Comparison of ENCODE assay signal across 16 mouse cellular contexts in the genomic region with DNA sequence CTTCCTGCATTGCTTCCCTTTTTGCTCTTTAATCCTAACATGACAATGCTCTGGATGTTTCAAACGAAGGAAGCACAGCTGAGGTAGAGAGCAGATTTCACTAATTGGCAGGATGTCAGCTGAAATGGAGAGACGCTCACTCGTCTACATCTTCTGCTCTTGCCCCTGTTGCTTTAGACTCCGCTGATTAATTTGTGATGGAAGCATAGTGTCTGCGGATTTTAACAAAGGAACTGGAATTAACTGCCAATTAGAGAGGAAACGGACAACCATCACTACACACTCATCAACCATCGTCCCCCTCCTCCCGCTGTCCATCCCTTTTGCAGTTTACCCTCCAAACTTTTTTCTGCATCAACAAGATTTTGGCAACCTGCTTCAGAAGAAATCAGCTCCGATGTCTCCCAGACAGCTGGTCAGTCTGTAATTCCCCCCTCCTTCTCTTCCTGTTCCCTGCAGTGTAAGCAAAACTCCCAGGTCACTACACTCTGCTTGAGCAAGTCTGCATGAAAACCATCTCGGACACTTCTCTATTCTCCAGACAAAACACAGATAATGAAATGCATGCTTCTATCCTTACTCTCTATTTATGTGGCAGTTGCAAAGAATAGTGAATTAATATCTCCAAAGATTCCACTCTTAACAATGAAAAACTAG.
A peak's percentile ranks its signal among the peaks of the same experiment; 100 is the strongest.
DNase-seq lines count a peak whose midpoint lies in the region; ATAC-seq lines count a peak whose summit lies in the region.
"Had no signal": no experiment of that assay in that cellular context is flagged by ENCODE, and none has a peak within 500 bp of the region (broad histone marks: within the 10 kb centered on the region; RNA-seq: fewer than 3 reads in every experiment).

No protein-coding gene starts in this region.

- H3K4me1 ChIP-seq in hindbrain, embryonic 14.5 days (replicated peaks; ENCODE audit: control insufficient read depth, insufficient read depth, low read length), result no peaks in the 10 kb centered on the region
- 0 out of 2 replicates have a peak, but pooled peaks cover 8% of the 10 kb centered on the region for H3K4me1 ChIP-seq in hindbrain, embryonic 13.5 days (replicated peaks)
- no peaks in the 10 kb centered on the region for H3K4me1 ChIP-seq in midbrain, embryonic 11.5 days (ENCODE audit: control insufficient read depth, insufficient read depth, low read length)
- peaks cover 4% of the 10 kb centered on the region; the same call in 1 of the 2 replicates for H3K4me1 ChIP-seq in midbrain, embryonic 10.5 days
- H3K4me1 ChIP-seq in hindbrain, embryonic 16.5 days (ENCODE audit: control insufficient read depth, insufficient read depth, low read depth, low read length), result no peaks in the 10 kb centered on the region
- H3K4me1 ChIP-seq: embryonic facial prominence, embryonic 12.5 days; heart, embryonic 12.5 days had no signal

- H3K9ac ChIP-seq in hindbrain, embryonic 14.5 days, result no peak overlapping the region
- H3K9ac ChIP-seq in hindbrain, embryonic 13.5 days, result no peak overlapping the region
- no peak overlapping the region for H3K9ac ChIP-seq in midbrain, embryonic 11.5 days (ENCODE audit: low read length)
- H3K9ac ChIP-seq in hindbrain, embryonic 16.5 days (ENCODE audit: low read depth, low read length), result no peak overlapping the region
- H3K9ac ChIP-seq: embryonic facial prominence, embryonic 12.5 days; heart, embryonic 12.5 days had no signal

- ATAC-seq in hindbrain, embryonic 14.5 days (ENCODE audit: low FRiP score), result no peak
- no peak for ATAC-seq in hindbrain, embryonic 13.5 days (ENCODE audit: low FRiP score)
- no peak for ATAC-seq in midbrain, embryonic 11.5 days (ENCODE audit: low FRiP score)
- ATAC-seq in hindbrain, embryonic 16.5 days, result peak; percentile 65; the same call in 1 of the 2 replicates
- ATAC-seq in inflammation-experienced regulatory T-cells, adult 6 months, result no peak
- ATAC-seq: intestine, embryonic 16.5 days had no signal

- H3K36me3 ChIP-seq in hindbrain, embryonic 14.5 days (replicated peaks; ENCODE audit: control insufficient read depth, insufficient read depth), result no peaks in the 10 kb centered on the region
- no peaks in the 10 kb centered on the region for H3K36me3 ChIP-seq in hindbrain, embryonic 13.5 days
- no peaks in the 10 kb centered on the region for H3K36me3 ChIP-seq in midbrain, embryonic 11.5 days (ENCODE audit: control insufficient read depth, insufficient read depth, low read length)
- H3K36me3 ChIP-seq in midbrain, embryonic 10.5 days, result no peaks in the 10 kb centered on the region
- no peaks in the 10 kb centered on the region for H3K36me3 ChIP-seq in hindbrain, embryonic 16.5 days (ENCODE audit: control insufficient read depth, insufficient read depth, low read length)
- H3K36me3 ChIP-seq: embryonic facial prominence, embryonic 12.5 days; heart, embryonic 12.5 days had no signal

- H3K9me3 ChIP-seq in hindbrain, embryonic 14.5 days (ENCODE audit: control insufficient read depth, low read length), result no peaks in the 10 kb centered on the region
- no peaks in the 10 kb centered on the region for H3K9me3 ChIP-seq in hindbrain, embryonic 13.5 days
- no peaks in the 10 kb centered on the region for H3K9me3 ChIP-seq in midbrain, embryonic 11.5 days (ENCODE audit: control insufficient read depth, low read length)
- no peaks in the 10 kb centered on the region for H3K9me3 ChIP-seq in midbrain, embryonic 10.5 days (replicated peaks)
- H3K9me3 ChIP-seq in hindbrain, embryonic 16.5 days (ENCODE audit: control insufficient read depth, low read length), result no peaks in the 10 kb centered on the region
- H3K9me3 ChIP-seq: embryonic facial prominence, embryonic 12.5 days; heart, embryonic 12.5 days had no signal

- H3K27me3 ChIP-seq in hindbrain, embryonic 14.5 days (ENCODE audit: control insufficient read depth, insufficient read depth, low read length), result no peaks in the 10 kb centered on the region
- no peaks in the 10 kb centered on the region for H3K27me3 ChIP-seq in hindbrain, embryonic 13.5 days
- H3K27me3 ChIP-seq in midbrain, embryonic 11.5 days (ENCODE audit: control insufficient read depth, insufficient read depth, low read length), result no peaks in the 10 kb centered on the region
- no peaks in the 10 kb centered on the region for H3K27me3 ChIP-seq in midbrain, embryonic 10.5 days (ENCODE audit: low read depth, poor library complexity, severe bottlenecking)
- no peaks in the 10 kb centered on the region for H3K27me3 ChIP-seq in hindbrain, embryonic 16.5 days (replicated peaks; ENCODE audit: control insufficient read depth, insufficient read depth, low read length)
- H3K27me3 ChIP-seq: embryonic facial prominence, embryonic 12.5 days; heart, embryonic 12.5 days had no signal

- H3K27ac ChIP-seq in hindbrain, embryonic 14.5 days, result no peak overlapping the region
- no peak overlapping the region for H3K27ac ChIP-seq in hindbrain, embryonic 13.5 days
- H3K27ac ChIP-seq in midbrain, embryonic 11.5 days (ENCODE audit: low read depth, low read length), result no peak overlapping the region
- H3K27ac ChIP-seq in midbrain, embryonic 10.5 days (replicated peaks), result no peak overlapping the region
- no peak overlapping the region for H3K27ac ChIP-seq in hindbrain, embryonic 16.5 days (ENCODE audit: low read depth, low read length)
- H3K27ac ChIP-seq: embryonic facial prominence, embryonic 12.5 days had no signal

- no peak overlapping the region for H3K4me3 ChIP-seq in hindbrain, embryonic 14.5 days (replicated peaks; ENCODE audit: low read length)
- H3K4me3 ChIP-seq in hindbrain, embryonic 13.5 days, result no peak overlapping the region
- H3K4me3 ChIP-seq in midbrain, embryonic 11.5 days (ENCODE audit: low read depth, low read length), result no peak overlapping the region
- H3K4me3 ChIP-seq in midbrain, embryonic 10.5 days, result no peak overlapping the region
- H3K4me3 ChIP-seq in hindbrain, embryonic 16.5 days (ENCODE audit: low read length), result no peak overlapping the region
- H3K4me3 ChIP-seq: embryonic facial prominence, embryonic 12.5 days; heart, embryonic 12.5 days had no signal

- 31% methylated on average over 10 of the region's 10 CpGs for WGBS in hindbrain, embryonic 14.5 days
- 56% methylated on average over 10 of the region's 10 CpGs for WGBS in hindbrain, embryonic 13.5 days
- 54% methylated on average over 10 of the region's 10 CpGs for WGBS in midbrain, embryonic 11.5 days
- WGBS in midbrain, embryonic 10.5 days, result 56% methylated on average over 10 of the region's 10 CpGs
- WGBS in hindbrain, embryonic 16.5 days, result 30% methylated on average over 10 of the region's 10 CpGs

- DNase-seq in hindbrain, embryonic 14.5 days (ENCODE audit: low spot score), result peak; percentile 26
- DNase-seq in midbrain, embryonic 11.5 days (ENCODE audit: low spot score, missing footprints), result peak; percentile 17
- DNase-seq in midbrain, embryonic 10.5 days (ENCODE audit: low spot score), result no peak
- DNase-seq in retina, embryonic 14.5 days (ENCODE audit: low spot score), result peak; percentile 61
- no peak for DNase-seq in right cerebral cortex, postnatal 14 days
- DNase-seq: adrenal gland, adult 2 months; cerebellum, adult 11-12 months; lung, adult 18-20 months; lung, postnatal 4 days; right cerebral cortex, postnatal 4 days had no signal

- H3K4me2 ChIP-seq in hindbrain, embryonic 14.5 days (replicated peaks), result no peak overlapping the region
- no peak overlapping the region for H3K4me2 ChIP-seq in hindbrain, embryonic 13.5 days
- no peak overlapping the region for H3K4me2 ChIP-seq in midbrain, embryonic 11.5 days
- H3K4me2 ChIP-seq in hindbrain, embryonic 16.5 days (ENCODE audit: low read length), result peak overlapping the region; percentile 22
- H3K4me2 ChIP-seq: embryonic facial prominence, embryonic 12.5 days; heart, embryonic 12.5 days had no signal

Comparison
In these comparisons a context has a peak if more than half of its experiments do, and no peak if none do; other contexts are left out.
1. DNase-seq: peak in hindbrain, embryonic 14.5 days (single experiment), midbrain, embryonic 11.5 days (single experiment) and retina, embryonic 14.5 days (single experiment); none in midbrain, embryonic 10.5 days (single experiment) and right cerebral cortex, postnatal 14 days (single experiment).